Mouse (Mus musculus) hindbrain, postnatal 0 days (tissue): Measurements from ENCODE around the gene A830031A19Rik. TPM values are rescaled to one million over a fixed set of nuclear protein-coding genes. Genes with fewer than 3 reads are reported as not detected.
A peak's percentile ranks its signal among the peaks of the same experiment; 100 is the strongest.

ENCODE experiments used
- ATAC-seq: fragments of 200-750 bp; cut with Nextera tagmentation; 2 replicates; pipeline ENCODE4 v1.8.0; 2017; ENCODE audit warnings: mild to moderate bottlenecking, moderate TSS enrichment, moderate library complexity
- DNase-seq: peaks from one replicate; pipeline ENCODE4 v3.0.0-alpha.2; 2015; ENCODE audit warnings: low spot score
- H3K27ac ChIP-seq: fragments of 300-500 bp; sonication (generic); 2 replicates; pipeline ENCODE4 v1.5.1; 2014; ENCODE audit warnings: mild to moderate bottlenecking
- H3K27me3 ChIP-seq: fragments of 300-500 bp; sonication (generic); 2 replicates; pipeline ENCODE4 v1.6.1; 2014; ENCODE audit warnings: low read length, mixed read lengths; ENCODE audit not compliant: insufficient read depth
- H3K36me3 ChIP-seq: fragments of 300-500 bp; sonication (generic); 2 replicates; pipeline ENCODE4 v1.6.1; 2014; ENCODE audit warnings: low read length, mixed read lengths; ENCODE audit not compliant: insufficient read depth
- H3K4me1 ChIP-seq: fragments of 300-500 bp; sonication (generic); 2 replicates; pipeline ENCODE4 v1.6.1; 2014; ENCODE audit warnings: antibody characterized with exemption, low read length, mixed read lengths; ENCODE audit not compliant: insufficient read depth
- H3K4me2 ChIP-seq: fragments of 300-500 bp; sonication (generic); 2 replicates; pipeline ENCODE4 v1.6.1; 2014; ENCODE audit warnings: low read depth, mild to moderate bottlenecking, low read length, moderate library complexity, mixed read lengths
- H3K4me3 ChIP-seq: fragments of 300-500 bp; sonication (generic); 2 replicates; pipeline ENCODE4 v1.5.1; 2014; ENCODE audit warnings: low read length
- H3K9ac ChIP-seq: fragments of 300-500 bp; sonication (generic); replicated peaks from 2 replicates; pipeline ENCODE4 v1.6.1; 2014; ENCODE audit warnings: mild to moderate bottlenecking, low read length, moderate library complexity, mixed read lengths
- H3K9me3 ChIP-seq: fragments of 300-500 bp; sonication (generic); 2 replicates; pipeline ENCODE4 v1.6.1; 2016; ENCODE audit warnings: low read length, mixed read lengths
- CTCF ChIP-seq: IDR thresholded peaks from 2 replicates; pipeline ENCODE4 v1.5.1; 2016; ENCODE audit warnings: antibody characterized with exemption, control low read depth, low read depth
- WGBS: fragments of 180-500 bp; shearing (Covaris S2); extraction: QIAGEN DNeasy Blood & Tissue Kit; methylation state at CpG from one replicate; pipeline ENCODE4 v1.1.7; 2014; 5-methylcytosine and 5-hydroxymethylcytosine counted together
- polyA plus RNA-seq: library from polyadenylated mRNA; unstranded; fragments of >200 nt; fragmentation: Nextera tagmentation; extraction: Ambion mirVana; gene quantifications from 2 replicates; pipeline ENCODE4 v1.2.1, GENCODE M21; 2015
- total RNA-seq: library from RNA; depleted of rRNA; stranded (reverse); fragments of >200 nt; gene quantifications from 2 replicates; pipeline ENCODE4 v1.2.3, GENCODE M21; 2014

A830031A19Rik gene
- total and polyA plus RNA-seq, 2 experiments from 2014 or later, result not detected

- DNase-seq, result no peak
- H3K4me1 ChIP-seq, result peaks cover 6% of the 10 kb centered on the region
- WGBS, result 56% methylated on average over 2 of the region's 2 CpGs
- no peak overlapping the region for H3K9ac ChIP-seq
- no peak for ATAC-seq
- no peak overlapping the region for H3K27ac ChIP-seq
- H3K36me3 ChIP-seq, result no peaks in the 10 kb centered on the region
- H3K27me3 ChIP-seq, result no peaks in the 10 kb centered on the region
- no peak overlapping the region for H3K4me2 ChIP-seq
- no peak overlapping the region for H3K4me3 ChIP-seq
- no peaks in the 10 kb centered on the region for H3K9me3 ChIP-seq
- TF ChIP-seq CTCF, result no peak
Measured at GRCm38 (mm10) chr11:24102372-24102771, 27.5 kb upstream of the A830031A19Rik start.

GRCm38 (mm10) chr11:24101625-24102024 is 26.8 kb upstream of the A830031A19Rik start:
- no peak overlapping the region for H3K9ac ChIP-seq
- no peak overlapping the region for H3K27ac ChIP-seq
- DNase-seq, result no peak
- no peak overlapping the region for H3K4me3 ChIP-seq
- TF ChIP-seq CTCF, result no peak
- no peaks in the 10 kb centered on the region for H3K27me3 ChIP-seq
- 82% methylated on average over 3 of the region's 3 CpGs for WGBS
- H3K4me1 ChIP-seq, result peaks cover 6% of the 10 kb centered on the region
- H3K36me3 ChIP-seq, result no peaks in the 10 kb centered on the region
- H3K4me2 ChIP-seq, result no peak overlapping the region
- no peak for ATAC-seq
- H3K9me3 ChIP-seq, result no peaks in the 10 kb centered on the region

GRCm38 (mm10) chr11:24100449-24101070 is 25.7 kb upstream of the A830031A19Rik start:
- 50% methylated on average over 4 of the region's 4 CpGs for WGBS
- H3K4me2 ChIP-seq, result no peak overlapping the region
- H3K4me3 ChIP-seq, result no peak overlapping the region
- TF ChIP-seq CTCF, result no peak
- no peaks in the 10 kb centered on the region for H3K36me3 ChIP-seq
- ATAC-seq (peak; percentile 54; the same call in 1 of the 2 replicates), DNase-seq (no peak)
- no peak overlapping the region; the same call in 1 of the 2 replicates for H3K9ac ChIP-seq
- H3K9me3 ChIP-seq, result no peaks in the 10 kb centered on the region
- H3K27ac ChIP-seq, result no peak overlapping the region
- H3K27me3 ChIP-seq, result no peaks in the 10 kb centered on the region
- peaks cover 6% of the 10 kb centered on the region for H3K4me1 ChIP-seq

GRCm38 (mm10) chr11:24099886-24100293 is 25.0 kb upstream of the A830031A19Rik start:
- Histone ChIP-seq H3K4me1 (peaks cover 6% of the 10 kb centered on the region), H3K9ac (no peak overlapping the region), H3K27ac (no peak overlapping the region), H3K27me3 (no peaks in the 10 kb centered on the region), H3K4me2 (peak overlapping the region; percentile 17; the same call in 1 of the 2 replicates), H3K36me3 (no peaks in the 10 kb centered on the region), H3K4me3 (no peak overlapping the region), H3K9me3 (no peaks in the 10 kb centered on the region)
- ATAC-seq (no peak), DNase-seq (no peak)
- no peak for TF ChIP-seq CTCF
- 18% methylated on average over 7 of the region's 7 CpGs for WGBS

GRCm38 (mm10) chr11:24099215-24099614 is 24.4 kb upstream of the A830031A19Rik start:
- DNase-seq, result no peak
- Histone ChIP-seq H3K4me3 (no peak overlapping the region), H3K4me2 (peak overlapping the region; percentile 12; the same call in 1 of the 2 replicates), H3K27ac (no peak overlapping the region), H3K36me3 (no peaks in the 10 kb centered on the region), H3K9ac (no peak overlapping the region), H3K9me3 (no peaks in the 10 kb centered on the region), H3K27me3 (no peaks in the 10 kb centered on the region), H3K4me1 (peaks cover 6% of the 10 kb centered on the region)
- 67% methylated on average over 10 of the region's 10 CpGs for WGBS
- ATAC-seq, result no peak
- no peak for TF ChIP-seq CTCF

GRCm38 (mm10) chr11:24098662-24099061 is 23.8 kb upstream of the A830031A19Rik start:
- WGBS, result 34% methylated on average over 3 of the region's 3 CpGs
- no peak for ATAC-seq
- peaks cover 6% of the 10 kb centered on the region for H3K4me1 ChIP-seq
- H3K36me3 ChIP-seq, result no peaks in the 10 kb centered on the region
- H3K27ac ChIP-seq, result no peak overlapping the region
- no peak overlapping the region for H3K4me3 ChIP-seq
- H3K9me3 ChIP-seq, result no peaks in the 10 kb centered on the region
- DNase-seq, result no peak
- TF ChIP-seq CTCF, result no peak
- no peak overlapping the region for H3K9ac ChIP-seq
- no peak overlapping the region for H3K4me2 ChIP-seq
- H3K27me3 ChIP-seq, result no peaks in the 10 kb centered on the region

GRCm38 (mm10) chr11:24098069-24098468 is 23.2 kb upstream of the A830031A19Rik start:
- Histone ChIP-seq H3K27ac (no peak overlapping the region), H3K9ac (no peak overlapping the region), H3K4me3 (no peak overlapping the region), H3K36me3 (no peaks in the 10 kb centered on the region), H3K27me3 (no peaks in the 10 kb centered on the region), H3K4me2 (no peak overlapping the region), H3K4me1 (peaks cover 6% of the 10 kb centered on the region), H3K9me3 (no peaks in the 10 kb centered on the region)
- ATAC-seq, result no peak
- no peak for TF ChIP-seq CTCF
- WGBS, result 42% methylated on average over 5 of the region's 5 CpGs
- DNase-seq, result no peak
